Mouse (Mus musculus) liver, embryonic 14.5 days (tissue): ENCODE measurements at regions not wholly inside any gene's neighbourhood (a gene's known extent, or its start where the extent isn't known, plus 50 kb on each side); places are given as distances from the start of the nearest gene placed in this dataset.

Experiments
- ATAC-seq: fragments of 200-750 bp; cut with Nextera tagmentation; 2 replicates; pipeline ENCODE4 v1.8.0; 2017; ENCODE audit warnings: moderate number of reproducible peaks, mild to moderate bottlenecking, moderate library complexity; ENCODE audit not compliant: insufficient read depth
- DNase-seq, 3 experiments: peaks; one replicate each; pipeline ENCODE4 v3.0.0-alpha.2; 2012 to 2013; ENCODE audit warnings: low read depth in 3 of 3, low spot score in 3 of 3
- H3K27ac ChIP-seq: fragments of 300-500 bp; sonication (generic); 2 replicates; pipeline ENCODE4 v1.5.1; 2014; ENCODE audit warnings: moderate library complexity, mild to moderate bottlenecking, control low read depth, inconsistent platforms
- H3K27me3 ChIP-seq: fragments of 300-500 bp; sonication (generic); 2 replicates; pipeline ENCODE4 v1.6.1; 2014; ENCODE audit warnings: mild to moderate bottlenecking, low read length, moderate library complexity; ENCODE audit not compliant: control insufficient read depth, insufficient read depth
- H3K36me3 ChIP-seq: fragments of 300-500 bp; sonication (generic); replicated peaks from 2 replicates; pipeline ENCODE4 v1.6.1; 2014; ENCODE audit warnings: low read depth; ENCODE audit not compliant: control insufficient read depth, insufficient read depth
- H3K4me1 ChIP-seq, 2 experiments: fragments of 200-500 bp in 1 of 2; fragments of 300-500 bp in 1 of 2; sonication (generic) in 1 of 2; replicated peaks; 2 replicates each; pipeline ENCODE4 v1.6.1; 2012 to 2014; ENCODE audit warnings: antibody characterized with exemption in 1 of 2, inconsistent platforms in 1 of 2, low read length in 1 of 2; ENCODE audit not compliant: control insufficient read depth in 2 of 2, insufficient read depth in 2 of 2
- H3K4me2 ChIP-seq: fragments of 300-500 bp; sonication (generic); 2 replicates; pipeline ENCODE4 v1.6.1; 2014; ENCODE audit warnings: low read depth, mild to moderate bottlenecking, control low read depth, moderate library complexity
- H3K4me3 ChIP-seq, 2 experiments: fragments of 200-500 bp in 1 of 2; fragments of 300-500 bp in 1 of 2; sonication (generic) in 1 of 2; 2 replicates each; pipeline ENCODE4 v1.5.1; 2012 to 2014; ENCODE audit warnings: low read depth in 2 of 2, low read length in 2 of 2, mild to moderate bottlenecking in 2 of 2, control low read depth in 1 of 2, inconsistent platforms in 1 of 2, moderate library complexity in 1 of 2; ENCODE audit not compliant: insufficient read depth in 1 of 2
- H3K9ac ChIP-seq: fragments of 300-500 bp; sonication (generic); replicated peaks from 2 replicates; pipeline ENCODE4 v1.6.1; 2014; ENCODE audit warnings: mild to moderate bottlenecking, control low read depth, moderate library complexity
- H3K9me3 ChIP-seq: fragments of 300-500 bp; sonication (generic); 2 replicates; pipeline ENCODE4 v1.6.1; 2016; ENCODE audit warnings: low read length, mixed read lengths; ENCODE audit not compliant: control insufficient read depth
- CTCF ChIP-seq: IDR thresholded peaks from 2 replicates; pipeline ENCODE4 v1.5.1; 2016; ENCODE audit warnings: antibody characterized with exemption, low read depth, control low read depth
- EP300 ChIP-seq: IDR thresholded peaks from 2 replicates; pipeline ENCODE4 v1.6.1; 2016; ENCODE audit warnings: antibody characterized with exemption, low read depth
- WGBS: fragments of 180-500 bp; shearing (Covaris S2); extraction: QIAGEN DNeasy Blood & Tissue Kit; methylation state at CpG from one replicate; pipeline ENCODE4 v1.1.7; 2014; ENCODE audit not compliant: insufficient replicate concordance; 5-methylcytosine and 5-hydroxymethylcytosine counted together

DNA sequence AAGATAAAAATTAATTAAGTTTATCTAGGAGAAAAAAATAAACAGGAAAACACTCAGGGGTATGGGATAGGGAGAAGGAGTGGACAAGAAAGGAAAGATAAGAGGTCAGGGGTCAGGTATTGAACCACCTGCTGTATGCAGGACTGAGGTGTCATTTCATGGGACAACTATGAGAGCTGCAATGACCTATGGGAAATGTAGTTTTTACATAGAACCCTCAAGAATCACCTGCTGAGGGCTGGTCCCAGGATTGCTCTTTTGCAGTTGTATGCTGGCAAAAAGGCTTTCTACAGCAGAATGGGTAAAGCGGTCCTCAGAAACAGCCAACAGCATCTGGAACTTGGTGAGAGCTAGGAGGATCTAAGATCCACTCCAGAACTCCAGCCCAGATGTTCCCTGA, 154.0 kb downstream of the Sox4 start:
- Histone ChIP-seq H3K9ac (no peak overlapping the region), H3K36me3 (no peaks in the 10 kb centered on the region), H3K4me2 (no peak overlapping the region), H3K27ac (no peak overlapping the region), H3K4me1 (peaks cover 0 to 1% of the 10 kb centered on the region in 2 experiments; a peak in 1 of 4 replicates), H3K4me3 (no peak overlapping the region), H3K9me3 (no peaks in the 10 kb centered on the region), H3K27me3 (no peaks in the 10 kb centered on the region)
- TF ChIP-seq EP300 (no peak), CTCF (no peak)
- no peak for DNase-seq
- 63% methylated on average over 1 of the region's 1 CpGs for WGBS
- ATAC-seq, result no peak

DNA sequence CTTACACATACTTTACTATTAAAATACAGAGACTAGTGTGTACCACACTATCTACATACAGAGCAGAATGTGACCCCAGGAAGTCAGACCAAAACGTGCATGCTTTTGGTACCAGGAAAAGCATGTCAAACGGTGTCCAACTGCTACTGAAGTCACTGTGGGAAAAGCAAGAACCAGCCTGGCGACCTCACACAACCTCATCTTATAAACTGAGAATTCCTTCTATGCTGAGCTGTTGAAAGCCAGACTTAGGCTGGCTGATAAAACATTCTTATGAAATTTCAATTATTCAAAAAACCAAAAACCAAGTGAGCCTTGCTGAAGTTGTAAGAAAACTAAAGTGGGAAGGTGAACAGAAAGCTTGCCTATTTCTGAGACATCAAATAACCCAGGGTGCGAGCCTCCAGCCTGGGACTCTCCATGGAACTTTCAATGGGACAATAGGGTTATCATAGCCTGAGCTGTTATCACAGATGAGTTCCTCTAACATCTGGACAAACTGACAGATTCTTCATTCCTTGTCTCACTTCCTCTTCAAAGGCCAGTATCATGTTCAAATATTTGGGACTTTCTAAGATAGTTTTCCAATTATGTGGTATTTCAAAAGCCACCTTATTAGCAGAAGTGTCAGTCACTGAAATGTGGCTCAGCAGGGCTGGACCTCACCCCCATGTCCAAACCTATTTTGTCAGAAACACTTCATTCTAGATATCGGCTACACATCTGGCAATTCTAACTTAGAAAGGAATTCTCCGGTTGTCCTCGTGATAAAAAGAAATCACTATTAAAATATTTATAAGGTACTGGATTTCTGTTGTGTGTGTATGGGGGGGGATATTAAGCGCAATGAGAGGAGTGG, 155.7 kb downstream of the Sox4 start:
- H3K27ac ChIP-seq, result no peak overlapping the region
- H3K36me3 ChIP-seq, result no peaks in the 10 kb centered on the region
- H3K4me3 ChIP-seq, result no peak overlapping the region
- ATAC-seq (no peak), DNase-seq (no peak)
- H3K9me3 ChIP-seq, result no peaks in the 10 kb centered on the region
- peaks cover 0 to 1% of the 10 kb centered on the region in 2 experiments; a peak in 1 of 4 replicates for H3K4me1 ChIP-seq
- no peaks in the 10 kb centered on the region for H3K27me3 ChIP-seq
- H3K4me2 ChIP-seq, result no peak overlapping the region
- H3K9ac ChIP-seq, result no peak overlapping the region
- 45% methylated on average over 8 of the region's 8 CpGs for WGBS
- TF ChIP-seq EP300 (no peak), CTCF (no peak)

DNA sequence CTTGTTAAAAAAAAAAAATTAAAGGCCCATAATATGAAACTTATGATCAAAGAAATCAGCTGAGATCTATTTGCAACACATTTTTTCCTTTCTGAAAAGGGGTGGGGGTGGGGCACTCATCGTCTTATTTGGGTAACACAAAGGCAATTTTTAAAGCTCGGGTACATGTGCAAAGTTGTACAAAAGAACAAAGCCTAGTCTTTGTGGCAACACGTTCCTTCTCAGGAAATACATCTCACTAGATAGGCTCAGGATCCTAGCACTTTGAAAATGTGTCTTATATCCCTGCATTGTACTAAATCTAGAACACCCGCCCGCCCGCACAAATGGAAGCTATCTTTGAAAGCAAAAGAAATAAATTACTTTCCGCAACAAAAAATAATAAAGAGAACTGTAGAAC, 158.2 kb downstream of the Sox4 start:
- no peaks in the 10 kb centered on the region for H3K9me3 ChIP-seq
- no peak overlapping the region for H3K9ac ChIP-seq
- DNase-seq (no peak), ATAC-seq (no peak)
- no peak overlapping the region for H3K4me2 ChIP-seq
- H3K4me3 ChIP-seq, result no peak overlapping the region
- TF ChIP-seq EP300 (no peak), CTCF (no peak)
- no peaks in the 10 kb centered on the region for H3K36me3 ChIP-seq
- no peaks in the 10 kb centered on the region for H3K27me3 ChIP-seq
- no peak overlapping the region for H3K27ac ChIP-seq
- H3K4me1 ChIP-seq, result peaks cover 0 to 1% of the 10 kb centered on the region in 2 experiments; a peak in 1 of 4 replicates
- WGBS, result 60% methylated on average over 7 of the region's 7 CpGs

DNA sequence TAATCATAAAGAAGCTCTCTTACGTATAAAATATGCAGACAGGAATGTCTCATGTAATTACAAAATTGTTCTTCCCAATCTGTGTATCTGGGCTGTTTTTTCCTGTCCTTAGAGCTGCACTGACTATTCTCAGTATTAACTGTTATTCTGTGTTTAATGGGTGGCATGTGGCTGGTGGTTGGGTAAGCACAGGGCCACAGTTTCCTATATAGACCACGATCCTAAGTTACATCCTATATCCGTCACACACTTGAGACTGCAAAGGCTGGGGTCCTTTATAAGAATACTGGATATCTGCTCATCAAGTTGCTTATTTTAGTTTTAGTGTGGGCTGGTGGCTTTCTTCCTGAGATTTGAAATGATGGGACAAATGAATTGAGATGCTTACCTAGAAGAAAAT, 159.0 kb downstream of the Sox4 start:
- WGBS, result 44% methylated on average over 3 of the region's 3 CpGs
- no peak overlapping the region for H3K4me3 ChIP-seq
- H3K27ac ChIP-seq, result no peak overlapping the region
- H3K27me3 ChIP-seq, result no peaks in the 10 kb centered on the region
- DNase-seq, result no peak
- H3K4me2 ChIP-seq, result no peak overlapping the region
- H3K9me3 ChIP-seq, result no peaks in the 10 kb centered on the region
- no peaks in the 10 kb centered on the region for H3K36me3 ChIP-seq
- H3K9ac ChIP-seq, result no peak overlapping the region
- peaks cover 0 to 1% of the 10 kb centered on the region in 2 experiments; a peak in 1 of 4 replicates for H3K4me1 ChIP-seq
- no peak for TF ChIP-seq EP300
- ATAC-seq, result no peak

DNA sequence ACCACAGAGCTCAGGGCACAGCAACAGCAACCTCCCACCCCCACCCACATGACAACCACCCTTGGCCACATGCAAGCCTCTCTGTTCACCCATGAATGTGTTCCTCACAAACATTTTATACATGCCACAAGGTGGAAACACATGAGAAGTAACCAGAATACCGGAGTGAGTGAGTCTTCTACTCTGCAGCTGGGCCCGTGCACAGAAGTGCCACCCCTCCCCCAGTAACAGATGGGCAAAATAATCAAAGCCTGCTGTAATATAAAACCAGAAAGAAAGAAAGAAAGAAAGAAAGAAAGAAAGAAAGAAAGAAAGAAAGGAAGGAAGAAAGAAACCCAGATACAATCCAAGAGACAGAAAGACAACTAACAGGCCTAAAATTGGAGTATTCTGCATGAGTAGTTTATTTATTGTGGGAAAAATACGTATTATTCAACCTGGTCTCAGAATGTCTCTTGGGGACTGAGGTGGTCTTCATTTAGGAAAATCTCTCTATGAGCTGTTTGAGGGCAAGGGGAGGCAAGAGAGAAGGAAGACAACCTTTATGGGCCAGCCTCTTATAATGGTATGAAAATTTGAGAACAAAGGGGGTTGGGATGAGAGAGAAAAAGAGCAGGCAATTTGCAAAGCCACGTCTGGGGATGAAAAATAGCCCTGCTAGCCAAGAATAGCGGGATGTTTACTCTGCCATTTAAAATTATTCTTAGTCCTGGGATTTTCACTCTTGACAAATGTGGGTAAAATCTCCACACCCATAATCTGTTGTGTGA, 160.2 kb downstream of the Sox4 start:
- TF ChIP-seq EP300 (no peak), CTCF (no peak)
- Histone ChIP-seq H3K27ac (no peak overlapping the region), H3K9me3 (no peaks in the 10 kb centered on the region), H3K27me3 (no peaks in the 10 kb centered on the region), H3K4me2 (no peak overlapping the region), H3K36me3 (no peaks in the 10 kb centered on the region), H3K4me1 (peaks cover 0 to 1% of the 10 kb centered on the region in 2 experiments; a peak in 1 of 4 replicates), H3K9ac (no peak overlapping the region), H3K4me3 (no peak overlapping the region)
- no peak for DNase-seq
- no peak for ATAC-seq
- WGBS, result 55% methylated on average over 5 of the region's 5 CpGs
